Mouse (Mus musculus) adrenal gland, adult (tissue): Measurements from ENCODE around the gene Sqstm1.
"Not testable (repeated sequence)": the region's sequence is repeated elsewhere in the genome, so short reads cannot be mapped to it uniquely, and the experiment has no call there.

Source experiments
- DNase-seq, 2 experiments: peaks; one replicate each; pipeline ENCODE4 v3.0.0; 2022 to 2023; ENCODE audit warnings: low spot score in 1 of 2; ENCODE audit not compliant: inconsistent age in 2 of 2

Sqstm1 gene

DNA sequence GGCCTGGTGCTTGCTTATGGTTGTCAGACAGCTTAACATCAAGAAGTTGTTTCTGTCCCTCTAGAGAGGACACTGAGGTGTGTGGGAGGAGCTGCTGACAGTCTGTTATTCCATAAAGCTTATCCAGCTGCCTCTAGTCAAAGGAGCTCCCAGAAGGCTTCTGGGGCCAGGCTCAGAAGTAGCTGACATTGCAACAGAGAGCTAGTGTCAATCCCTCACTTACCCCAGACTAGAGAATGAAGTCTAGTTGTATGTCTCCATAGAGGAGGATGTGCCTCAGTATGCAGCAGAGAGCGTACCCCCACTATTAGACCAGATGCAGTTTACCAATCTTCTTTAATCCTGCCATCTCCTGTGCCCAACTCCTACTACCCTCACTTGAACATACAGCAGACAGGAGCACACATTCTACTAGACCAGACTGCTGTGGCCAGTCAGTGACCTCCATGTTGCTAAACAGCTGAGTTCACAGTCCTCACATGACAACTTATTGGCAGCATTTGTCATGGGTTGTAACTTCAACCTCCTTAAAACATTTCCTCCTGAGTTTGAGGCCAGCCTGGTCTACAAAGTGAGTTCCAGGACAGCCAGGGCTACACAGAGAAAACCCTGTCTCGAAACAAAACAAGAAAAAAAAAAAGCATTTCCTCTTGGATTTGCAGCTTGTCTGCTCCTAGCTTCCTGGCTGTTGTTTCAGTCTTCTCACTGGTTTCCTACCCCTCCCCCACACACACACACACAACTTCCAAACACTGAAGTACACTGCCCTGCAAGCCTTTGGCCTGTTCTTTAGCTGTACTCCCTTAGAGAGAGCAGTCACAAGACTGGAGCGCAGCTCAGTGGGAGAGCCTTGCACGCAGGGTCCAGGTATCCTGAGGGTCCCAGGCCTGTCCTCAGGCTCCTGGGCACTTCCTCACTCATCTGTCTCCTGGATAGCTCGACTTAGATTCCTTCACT, 31.8 kb downstream of the Sqstm1 start:
- no peak for DNase-seq

DNA sequence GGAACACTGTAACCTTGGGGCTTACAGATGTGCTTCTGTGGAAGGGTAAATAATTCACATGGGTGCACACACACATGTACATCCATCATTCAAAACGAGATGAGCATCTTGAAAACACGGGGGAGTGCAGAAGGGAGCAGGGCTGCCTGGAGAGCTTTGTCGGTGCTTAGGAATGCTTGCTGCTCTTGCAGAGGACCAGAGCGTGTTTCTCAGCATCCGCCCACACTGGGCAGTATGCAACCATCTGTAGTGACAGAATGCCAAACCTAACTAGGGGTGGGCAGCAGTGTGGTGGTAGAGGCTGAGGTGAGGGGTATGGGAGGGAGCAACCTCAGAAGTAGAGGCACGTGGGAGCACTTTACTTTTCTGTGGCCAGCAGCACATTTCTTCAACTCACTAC, 33.5 kb downstream of the Sqstm1 start:
- DNase-seq = no peak

DNA sequence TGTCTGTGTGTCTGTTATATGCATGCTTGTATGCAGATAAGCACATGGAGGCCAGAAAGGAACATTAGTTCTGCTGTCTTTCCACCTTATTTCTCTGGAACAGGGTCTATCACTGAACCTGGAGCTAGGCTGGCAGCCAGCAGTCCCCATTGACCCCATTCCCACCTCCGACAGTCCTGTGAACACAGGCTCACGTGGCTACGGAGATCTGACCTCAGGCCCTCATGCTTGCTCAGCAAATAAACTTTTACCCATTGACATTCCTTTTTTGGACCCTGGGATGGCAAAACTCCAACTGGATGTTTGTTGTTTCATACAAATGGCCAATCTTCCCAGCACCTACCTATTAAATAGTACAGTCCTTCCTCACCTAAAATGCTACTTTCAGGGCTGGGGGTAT, 34.3 kb downstream of the Sqstm1 start:
- peak in 1 of 2 experiments; percentile 27 for DNase-seq

DNA sequence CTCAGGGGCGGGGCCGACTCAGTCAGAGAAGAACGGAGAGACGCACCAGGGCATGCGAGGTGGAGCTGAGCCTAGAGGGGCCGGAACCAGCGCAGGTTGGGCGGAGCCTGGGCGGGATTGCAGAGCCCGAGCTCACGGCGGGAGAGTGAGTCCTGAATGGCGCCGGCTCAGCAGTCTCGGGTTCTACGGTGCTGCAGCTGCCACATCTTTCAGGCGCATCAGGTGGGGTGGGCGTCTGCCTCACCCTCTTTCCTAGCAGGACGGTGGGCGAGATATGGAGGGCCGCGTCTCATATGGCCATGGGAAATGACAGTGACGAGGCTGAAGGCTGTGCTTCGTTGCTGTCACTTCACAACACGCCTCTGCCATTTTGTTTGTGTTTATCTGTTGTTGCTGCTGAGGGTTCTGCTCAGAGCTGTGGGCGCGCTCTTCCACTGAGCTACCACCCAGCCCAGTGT, 35.9 kb downstream of the Sqstm1 start:
- peak; percentile 98 to 99 for DNase-seq

DNA sequence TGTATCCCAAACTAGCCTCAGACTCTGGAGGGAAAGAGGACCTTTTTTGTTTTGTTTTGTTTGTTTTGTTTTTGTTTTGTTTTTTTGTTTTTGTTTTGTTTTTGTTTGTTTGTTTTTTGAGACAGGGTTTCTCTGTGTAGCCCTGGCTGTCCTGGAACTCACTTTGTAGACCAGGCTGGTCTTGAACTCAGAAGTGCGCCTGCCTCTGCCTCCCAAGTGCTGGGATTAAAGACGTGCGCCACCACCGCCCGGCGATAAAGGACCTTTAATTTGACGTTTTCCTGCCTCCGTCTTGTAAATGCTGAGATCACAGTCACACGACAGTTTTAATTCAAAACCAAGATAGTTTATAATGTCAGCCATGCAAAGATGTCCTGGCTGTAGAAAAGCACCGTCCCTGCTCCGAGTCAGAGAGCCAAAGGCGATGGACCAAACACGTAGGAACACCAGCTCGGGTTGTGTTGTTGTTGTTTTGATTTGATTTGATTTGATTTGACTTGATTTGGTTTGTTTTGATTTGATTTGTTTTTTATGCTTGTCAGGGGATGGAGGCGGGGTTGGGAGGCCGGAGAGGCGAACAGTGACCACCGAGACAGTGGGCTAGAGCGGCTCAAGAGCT, 36.4 kb downstream of the Sqstm1 start, which contains the start of gene Mrnip:
Gene Mrnip, plus strand, starts transcription at position 334 of the 619 bp plus-strand sequence.
- not testable (repeated sequence) for DNase-seq

DNA sequence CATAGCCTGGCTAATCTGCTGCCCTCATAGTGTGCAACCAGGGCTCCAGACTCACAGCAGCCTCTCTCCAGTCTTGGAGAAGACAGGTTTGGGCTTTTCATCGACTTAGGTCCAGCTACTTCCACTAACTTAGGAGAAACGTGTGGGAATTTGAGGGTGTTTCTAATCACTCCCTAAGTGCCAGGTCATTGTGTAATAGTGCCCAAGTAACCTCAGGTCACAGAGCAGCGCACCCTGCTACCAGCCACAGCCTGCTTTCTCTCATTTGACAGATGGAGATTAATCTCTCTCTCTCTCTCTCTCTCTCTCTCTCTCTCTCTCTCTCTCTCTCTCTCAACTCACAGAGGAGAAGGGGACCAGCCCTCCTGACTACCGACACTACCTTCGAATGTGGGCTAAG, 42.3 kb downstream of the Sqstm1 start:
- no peak for DNase-seq

DNA sequence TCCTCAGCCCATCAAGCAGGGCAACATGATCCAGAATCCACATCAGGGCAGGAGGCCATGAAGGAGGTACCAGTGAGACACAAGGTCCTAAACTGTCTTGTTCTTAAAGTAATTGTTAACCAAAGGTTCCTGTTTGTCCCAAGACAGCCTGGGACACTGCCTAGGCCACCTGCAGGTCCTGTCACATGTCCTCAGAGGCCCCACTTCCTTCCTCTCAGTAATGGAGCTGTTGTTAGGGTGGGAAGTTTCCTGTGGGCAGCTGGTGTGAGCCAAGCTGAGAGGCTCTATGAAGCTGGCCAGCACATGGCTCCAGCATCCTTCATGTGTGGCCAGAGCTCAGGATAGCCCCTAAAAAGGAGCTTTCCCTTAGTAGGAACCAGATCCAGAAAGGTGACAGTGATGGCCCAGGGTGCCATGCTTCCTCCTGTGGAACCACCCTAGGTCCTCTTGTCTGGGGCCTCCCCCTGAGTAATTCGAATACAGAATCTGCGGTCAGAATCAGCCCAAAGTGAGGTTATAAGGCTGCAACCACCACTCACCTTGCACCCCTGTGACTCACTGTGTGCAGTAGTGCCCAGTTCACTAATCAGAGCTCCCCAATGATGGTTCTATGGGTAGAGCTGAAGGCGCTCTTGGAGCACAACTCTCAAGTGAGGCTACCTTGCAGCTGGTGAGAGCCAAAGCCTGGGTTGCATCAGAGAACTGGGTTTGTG, 48.1 kb downstream of the Sqstm1 start:
- DNase-seq = no peak

DNA sequence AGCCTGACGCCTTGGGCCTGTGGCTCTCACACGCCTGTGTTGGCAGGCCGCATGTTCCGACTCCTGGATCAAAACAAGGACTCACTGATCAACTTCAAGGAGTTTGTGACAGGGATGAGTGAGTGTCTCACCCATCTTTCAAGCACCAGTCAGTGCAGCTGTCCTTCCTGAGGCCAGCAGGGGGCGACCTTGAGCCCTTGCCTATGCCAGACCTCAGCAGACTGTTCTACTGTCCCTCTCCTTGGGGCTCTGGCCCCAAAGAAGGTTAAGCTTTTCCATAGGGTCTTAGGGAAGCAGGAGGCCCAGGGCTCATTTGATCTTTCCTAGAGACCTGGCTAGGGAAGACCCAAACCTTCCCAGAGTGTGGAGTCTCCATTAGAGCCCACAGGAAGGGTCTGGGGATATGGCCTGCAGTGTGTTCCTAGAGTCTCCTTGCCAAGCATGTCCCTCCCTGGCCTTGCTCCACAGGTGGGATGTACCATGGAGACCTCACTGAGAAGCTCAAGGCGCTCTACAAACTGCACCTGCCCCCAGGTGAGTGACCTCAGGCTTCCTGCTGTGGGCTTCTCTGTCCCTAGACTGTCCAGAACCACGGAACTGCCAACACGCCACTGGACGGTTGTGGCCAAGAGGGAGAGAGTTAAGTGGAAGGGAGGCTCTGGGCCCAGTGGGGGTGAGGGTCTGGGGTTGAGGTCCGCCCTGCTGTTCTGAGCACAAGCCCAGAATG, 48.9 kb downstream of the Sqstm1 start:
- peak; percentile 77 to 89 for DNase-seq

DNA sequence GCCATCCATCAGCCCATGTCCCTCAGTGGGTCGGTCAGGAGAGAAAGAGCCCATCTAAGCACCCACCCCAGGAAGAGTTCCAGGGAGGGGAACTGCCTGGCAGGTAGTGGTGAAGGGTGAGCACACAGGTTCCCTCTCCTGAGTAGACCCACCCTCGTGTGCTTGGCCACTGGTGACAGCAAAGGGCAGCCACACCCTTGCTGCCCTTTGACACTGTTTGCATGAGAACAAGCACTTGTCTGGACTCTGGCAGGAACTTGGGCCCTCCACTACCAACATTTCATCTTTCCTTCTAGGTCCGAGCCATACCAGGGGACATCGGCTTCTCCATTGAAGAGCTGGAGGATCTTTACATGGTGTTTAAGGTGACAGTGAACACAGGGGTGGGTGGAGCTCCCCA, 51.3 kb downstream of the Sqstm1 start:
- DNase-seq = no peak

DNA sequence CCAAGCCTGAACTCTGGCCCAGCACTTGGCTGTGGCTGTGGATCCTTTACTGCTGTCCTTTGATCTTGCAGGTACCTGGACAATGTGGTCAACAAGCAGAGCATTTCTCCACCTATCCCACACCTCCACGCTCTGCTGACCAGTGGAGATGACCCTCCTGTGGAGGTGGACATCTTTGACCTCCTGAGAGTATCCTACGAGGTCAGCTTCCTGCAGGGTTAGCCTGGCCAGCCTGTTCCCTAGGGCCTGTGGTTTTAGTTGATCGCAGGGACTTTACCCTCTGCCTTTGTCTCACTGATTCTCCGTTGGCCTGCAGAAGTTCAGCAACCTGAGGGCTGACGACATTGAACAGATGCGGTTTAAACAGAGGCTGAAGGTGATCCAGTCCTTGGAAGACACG, 52.3 kb downstream of the Sqstm1 start:
- DNase-seq = no peak

DNA sequence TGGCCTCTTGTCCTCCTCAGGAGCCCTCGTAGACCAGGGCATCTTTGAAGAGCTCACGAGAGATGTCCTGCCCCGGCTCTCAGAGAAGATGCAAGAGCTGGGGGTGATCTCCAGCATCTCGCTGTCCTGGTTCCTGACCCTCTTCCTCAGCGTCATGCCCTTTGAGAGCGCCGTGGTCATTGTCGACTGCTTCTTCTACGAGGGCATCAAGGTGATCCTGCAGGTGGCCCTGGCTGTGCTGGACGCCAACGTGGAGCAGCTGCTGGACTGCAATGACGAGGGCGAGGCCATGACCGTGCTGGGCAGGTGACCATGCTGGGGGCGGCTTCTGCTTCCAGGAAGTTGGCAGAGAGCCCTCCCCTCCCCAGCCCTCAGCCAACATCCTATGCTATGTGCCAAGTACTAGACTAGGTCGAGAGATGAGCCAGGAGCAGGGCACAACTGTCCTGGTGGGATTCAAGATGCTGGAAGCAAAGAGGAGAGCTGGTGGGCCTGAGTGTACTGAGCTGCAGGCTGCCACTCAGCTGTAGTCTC, 53.8 kb downstream of the Sqstm1 start:
- no peak for DNase-seq

DNA sequence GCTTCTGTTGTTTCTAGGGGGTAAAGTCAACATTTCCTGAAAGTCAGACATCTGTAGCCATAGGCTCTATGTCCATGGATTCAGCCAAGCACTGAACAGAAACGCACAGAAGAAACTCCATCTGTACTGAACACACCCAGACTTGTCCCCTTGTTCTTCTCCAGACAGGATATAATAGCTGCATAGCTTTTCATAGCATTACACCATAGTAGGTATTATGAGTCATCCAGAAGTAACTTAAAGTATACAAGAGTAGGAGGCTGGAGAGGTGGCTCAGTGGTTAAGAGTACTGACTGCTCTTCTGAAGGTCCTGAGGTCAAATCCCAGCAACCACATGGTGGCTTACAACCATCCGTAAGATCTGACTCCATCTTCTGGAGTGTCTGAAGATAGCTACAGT, 54.8 kb downstream of the Sqstm1 start:
- DNase-seq = no peak

DNA sequence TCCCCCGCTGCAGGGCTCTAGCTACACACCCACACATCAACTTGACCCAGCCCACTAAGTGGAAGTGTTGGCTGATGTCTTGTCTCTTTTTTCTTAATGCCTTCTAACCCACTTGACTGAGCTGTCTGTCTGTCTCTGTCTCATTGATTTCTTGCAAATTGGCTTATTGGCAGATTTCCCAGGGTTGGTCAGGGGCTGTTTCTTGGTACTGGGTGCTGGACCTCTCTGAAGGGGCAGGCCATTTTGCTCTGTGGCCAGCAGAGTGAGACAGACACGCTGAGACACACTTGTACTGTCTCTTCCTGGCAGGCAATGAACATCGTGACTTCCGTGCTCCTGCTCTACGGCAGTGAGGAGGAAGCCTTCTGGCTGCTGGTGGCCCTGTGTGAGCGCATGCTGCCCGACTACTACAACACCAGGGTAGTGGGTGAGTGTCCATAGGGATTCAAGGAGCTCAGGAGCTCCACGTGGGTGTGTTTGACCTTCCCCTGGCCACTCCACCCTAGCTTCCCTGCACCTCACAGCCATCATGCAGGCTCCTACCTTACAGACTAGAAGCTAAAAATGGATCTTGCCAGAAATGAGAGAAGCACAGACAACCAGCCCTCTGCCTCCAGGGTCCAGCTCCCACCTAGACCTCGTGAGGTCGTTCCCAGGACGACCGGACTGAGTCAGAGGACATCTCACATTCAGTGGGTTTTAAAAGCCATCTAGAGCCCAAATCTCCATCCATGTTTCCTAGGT, 55.7 kb downstream of the Sqstm1 start:
- DNase-seq = no peak

DNA sequence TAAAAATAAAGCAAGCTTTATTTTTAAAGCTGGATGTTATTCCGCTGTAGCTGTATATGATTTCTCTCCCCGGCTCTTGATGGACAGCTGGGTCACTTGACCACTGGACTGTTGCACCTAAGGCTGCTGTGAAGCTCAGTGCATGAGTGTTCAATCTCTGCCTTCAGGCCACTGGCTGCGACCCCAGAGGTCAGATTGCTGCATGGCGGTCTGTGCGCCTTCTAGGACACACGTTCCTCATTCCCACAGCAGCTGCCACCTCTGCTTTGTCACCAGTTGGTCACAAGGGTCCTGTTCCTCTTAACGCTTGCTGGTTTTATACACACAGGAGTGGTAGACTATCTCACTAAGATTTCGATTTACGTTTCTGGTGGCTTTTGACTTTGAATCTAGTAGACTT, 56.5 kb downstream of the Sqstm1 start:
- DNase-seq = no peak

DNA sequence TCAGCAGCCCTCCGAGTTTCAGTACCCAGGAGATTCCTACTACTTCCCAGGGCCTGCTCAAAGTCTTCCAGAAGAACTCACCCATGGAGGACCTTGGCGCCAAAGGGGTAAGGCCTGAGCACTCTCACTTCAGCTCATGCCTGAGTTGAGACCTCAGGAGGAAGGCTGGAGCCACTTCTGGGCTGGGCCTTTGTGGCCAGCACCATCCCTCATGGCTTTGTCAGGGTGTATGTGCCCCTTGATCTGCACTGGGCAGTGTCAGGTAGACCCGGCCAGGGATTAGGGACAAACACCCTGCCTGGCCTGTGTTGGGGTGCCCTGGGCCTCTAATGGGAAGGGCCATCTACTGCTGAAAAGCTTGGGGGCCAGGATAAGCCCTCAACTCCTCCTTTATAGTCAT, 59.3 kb downstream of the Sqstm1 start:
- DNase-seq = no peak

DNA sequence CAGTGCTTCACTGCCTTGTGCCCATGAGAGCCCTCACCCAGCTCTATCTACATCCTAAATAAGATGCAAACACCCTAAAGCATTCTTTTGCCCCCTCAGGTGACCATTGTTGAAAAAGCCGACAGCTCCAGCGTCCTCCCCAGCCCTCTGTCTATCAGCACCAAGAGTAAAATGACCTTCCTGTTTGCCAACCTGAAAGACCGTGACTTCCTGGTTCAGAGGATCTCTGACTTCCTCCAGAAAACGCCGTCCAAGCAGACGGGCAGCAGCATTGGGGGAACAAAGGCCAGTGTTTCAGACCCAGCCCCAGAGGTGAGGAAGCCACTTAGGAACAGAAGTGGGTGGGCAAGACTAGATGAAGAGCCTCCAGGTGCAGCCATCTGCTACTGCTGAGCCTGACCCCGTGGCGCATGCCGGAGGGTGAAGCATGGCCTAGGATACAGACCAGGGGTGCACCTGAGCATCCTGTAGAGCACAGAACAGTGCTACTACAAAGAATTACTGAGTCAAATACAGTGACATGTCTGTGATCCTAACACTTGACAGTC, 61.0 kb downstream of the Sqstm1 start:
- DNase-seq = no peak
